Mouse (Mus musculus): Measurements from ENCODE around the gene Gm20388. TPM values are rescaled to one million over a fixed set of nuclear protein-coding genes. Genes with fewer than 3 reads are reported as not detected.
A peak's percentile ranks its signal among the peaks of the same experiment; 100 is the strongest.

The Gm20388 gene
- total RNA-seq, 2 experiments from 2014 or later = 6.8 to 7.8 TPM

GRCm38 (mm10) chr8:120179027-120179431 lies 268.4 kb downstream of the Gm20388 start:
- intact Hi-C loops (cut with DNase I) = loop anchor here (2.0 to 10.0 kb wide), 4 partner anchors 33 to 426 kb away; no protein-coding TSS in a partner anchor
- peak; percentile 87 to 91 for DNase-seq

- DNase-seq = no peak
- intact Hi-C loops (cut with DNase I) = no loop called here
These were observed 269.9 kb downstream of the Gm20388 start for GRCm38 (mm10) chr8:120180445-120180970.

- DNase-seq = no peak
- intact Hi-C loops (cut with DNase I) = no loop called here
These were observed 270.6 kb downstream of the Gm20388 start for GRCm38 (mm10) chr8:120181274-120181673.

- intact Hi-C loops (cut with DNase I) = no loop called here
These were observed 271.3 kb downstream of the Gm20388 start for GRCm38 (mm10) chr8:120181861-120182414.

DNA sequence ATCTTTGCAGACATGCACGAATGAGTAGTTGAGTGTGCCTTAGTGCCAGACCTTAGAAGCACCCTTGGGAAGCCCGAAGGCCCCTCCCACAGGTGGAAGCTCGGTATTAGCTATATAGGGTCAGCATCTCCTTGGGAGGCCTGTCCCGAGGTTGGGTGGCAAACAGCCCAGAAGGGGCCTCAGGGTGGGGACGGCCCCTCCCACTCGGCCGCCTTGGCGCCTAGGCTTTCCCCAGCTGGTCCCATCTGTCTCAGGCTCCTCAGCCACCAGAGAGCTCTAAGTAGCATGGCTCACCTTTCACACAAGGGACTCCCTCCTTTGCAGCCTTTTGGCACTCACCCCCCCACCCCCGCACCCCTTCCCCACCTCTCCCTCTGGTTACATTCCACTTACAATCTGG lies 273.7 kb downstream of the Gm20388 start:
- intact Hi-C loops (cut with DNase I) = no loop called here
- DNase-seq = peak in 1 of 2 experiments; percentile 46

More at GRCm38 (mm10) chr8:120181861-120182414, 271.3 kb downstream of the Gm20388 start:
- DNase-seq = no peak

DNA sequence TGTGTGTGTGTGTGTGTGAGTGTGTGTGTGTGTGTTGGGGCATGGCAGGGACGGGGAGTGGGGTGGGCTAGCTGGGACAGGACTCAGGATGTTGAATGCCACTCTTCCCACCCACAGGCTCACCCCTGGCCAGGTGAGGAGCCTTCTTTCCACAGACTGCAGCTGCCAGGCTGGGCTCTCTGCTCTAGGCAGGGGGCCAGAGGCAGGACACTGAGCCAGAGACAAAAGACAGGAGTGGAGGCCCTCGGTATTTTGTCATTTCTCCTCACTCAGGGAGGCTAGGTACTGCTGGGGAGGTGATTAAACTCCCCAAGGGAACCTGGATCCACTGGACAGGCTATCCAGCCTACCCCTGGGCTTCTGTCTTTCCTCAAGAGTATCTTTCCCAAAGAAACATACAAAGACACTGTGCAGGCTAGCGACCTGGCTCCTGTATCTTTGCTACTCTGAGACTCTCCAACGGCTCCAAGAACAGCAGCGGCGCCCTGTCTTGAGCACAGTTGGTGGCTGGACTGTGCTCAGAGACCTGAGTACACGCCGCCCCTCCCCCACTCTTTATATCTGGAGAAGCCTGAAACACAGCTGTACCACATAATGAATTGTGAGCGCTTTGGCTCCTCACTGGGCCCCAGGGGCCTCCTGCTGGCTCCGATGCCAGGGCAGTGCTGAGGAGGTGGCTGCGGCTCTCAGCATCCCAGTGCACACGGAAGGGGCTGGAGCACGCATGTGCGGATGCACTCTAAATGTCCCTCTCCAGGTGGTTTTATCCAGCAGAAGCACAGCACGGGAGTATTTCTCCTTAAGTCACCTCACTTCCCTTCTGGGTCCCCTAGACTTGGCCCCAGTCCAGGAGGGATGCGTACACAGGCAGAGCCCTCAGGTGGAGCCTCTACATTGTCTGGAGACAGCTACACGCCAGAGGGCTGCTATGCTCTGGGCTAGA lies 274.5 kb downstream of the Gm20388 start:
- peak in 1 of 2 experiments; percentile 58 for DNase-seq
- intact Hi-C loops (cut with DNase I) = no loop called here

DNA sequence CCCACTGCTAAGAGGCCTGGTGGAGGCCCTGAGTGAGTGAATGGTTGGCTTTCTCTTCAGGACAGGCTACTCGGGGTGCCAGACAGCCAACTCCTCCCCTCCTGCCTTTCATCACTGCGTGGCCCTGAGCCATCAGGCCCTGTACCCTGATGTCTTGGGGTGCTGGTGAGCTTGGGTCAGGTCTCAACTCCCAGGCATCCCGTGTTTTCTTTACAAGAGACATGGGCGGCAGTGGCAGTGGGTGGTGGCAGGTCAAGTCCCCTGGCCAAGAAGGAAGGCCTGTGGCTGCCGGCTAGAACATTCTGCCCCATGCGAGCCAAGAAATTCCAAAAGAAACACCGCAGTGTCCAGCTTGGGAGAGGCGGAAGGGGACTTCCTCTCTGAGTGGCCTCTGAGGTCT lies 275.8 kb downstream of the Gm20388 start:
- intact Hi-C loops (cut with DNase I) = no loop called here
- DNase-seq = peak; percentile 62 to 63

GRCm38 (mm10) chr8:120188510-120188909 lies 277.9 kb downstream of the Gm20388 start:
- peak; percentile 65 to 69 for DNase-seq
- intact Hi-C loops (cut with DNase I) = no loop called here

DNA sequence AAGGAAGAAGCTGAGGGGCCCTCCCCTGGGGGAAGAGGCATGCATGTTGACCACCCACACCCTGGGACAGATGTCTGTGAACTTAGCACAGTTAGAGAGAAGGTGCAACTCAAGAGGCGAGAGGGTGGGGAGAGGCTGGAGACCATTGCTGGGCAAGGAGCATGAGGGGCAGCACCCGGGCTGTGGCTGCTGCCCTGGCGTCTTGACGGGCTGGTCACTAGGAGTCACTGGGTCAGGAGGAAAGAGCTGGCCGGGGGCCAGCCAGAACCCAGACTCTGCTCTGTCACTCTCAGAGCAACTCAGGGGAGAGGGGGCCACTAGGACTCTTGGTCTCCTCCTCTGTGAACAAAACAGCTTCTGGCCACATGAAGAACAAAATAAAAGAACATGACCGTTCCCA lies 278.8 kb downstream of the Gm20388 start:
- no peak for DNase-seq
- intact Hi-C loops (cut with DNase I) = no loop called here

GRCm38 (mm10) chr8:120190107-120190809 lies 279.6 kb downstream of the Gm20388 start:
- no peak for DNase-seq
- intact Hi-C loops (cut with DNase I) = no loop called here

DNA sequence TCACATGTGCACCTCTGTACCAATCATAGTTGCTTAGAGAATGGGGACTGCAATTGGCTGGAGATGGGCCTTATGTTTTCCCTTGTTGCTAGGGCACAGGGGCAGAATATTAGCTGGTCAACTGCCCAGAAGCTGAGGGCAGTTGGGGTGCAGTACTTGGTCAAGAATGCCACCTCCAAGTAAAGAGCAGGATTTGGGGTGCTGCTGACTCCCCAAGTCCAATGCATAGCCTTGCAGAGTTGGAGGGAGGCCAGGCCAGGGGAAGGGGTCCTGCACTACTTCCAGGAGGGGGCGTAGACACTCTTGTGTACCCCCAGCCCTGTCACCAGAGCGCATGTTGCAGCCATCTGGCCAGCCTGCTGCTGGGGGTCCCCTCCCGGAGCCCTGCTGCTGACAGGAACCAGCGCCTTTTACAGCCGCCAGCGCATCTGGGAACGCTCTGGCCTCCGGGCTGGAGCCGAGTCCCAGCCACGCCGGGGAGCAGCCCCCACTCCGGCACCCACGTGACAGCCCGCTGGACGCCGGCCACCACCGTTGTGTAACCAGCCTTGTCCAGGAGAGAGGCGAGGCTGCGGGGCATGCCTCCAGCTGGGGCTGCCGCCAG lies 280.3 kb downstream of the Gm20388 start:
- intact Hi-C loops (cut with DNase I) = no loop called here
- peak; percentile 96 to 99 for DNase-seq

- no peak for DNase-seq
- intact Hi-C loops (cut with DNase I) = no loop called here
These were observed 281.0 kb downstream of the Gm20388 start for GRCm38 (mm10) chr8:120191633-120192032.

DNA sequence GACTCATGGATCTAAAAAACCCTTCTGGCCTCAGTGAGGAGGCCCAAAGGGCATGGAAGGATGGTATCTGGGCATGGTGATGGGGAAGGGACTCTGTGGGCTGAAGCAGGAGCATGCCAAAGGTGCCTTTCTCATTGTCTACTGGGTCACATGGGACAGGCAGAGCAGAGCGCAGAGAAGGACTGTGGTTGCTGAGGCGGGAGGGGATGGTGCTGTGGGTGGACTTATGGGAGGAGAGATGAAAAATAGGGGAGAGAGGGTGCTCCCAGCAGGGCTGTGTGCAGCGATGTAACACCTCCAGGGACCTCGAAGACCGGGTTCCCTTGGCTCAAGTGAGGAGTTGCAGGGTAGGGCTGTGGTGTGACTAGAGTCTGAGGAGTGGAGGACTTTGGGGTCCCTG lies 281.5 kb downstream of the Gm20388 start:
- DNase-seq = no peak
- intact Hi-C loops (cut with DNase I) = no loop called here

GRCm38 (mm10) chr8:120201351-120201750 lies 290.7 kb downstream of the Gm20388 start:
- DNase-seq = no peak
- intact Hi-C loops (cut with DNase I) = no loop called here

DNA sequence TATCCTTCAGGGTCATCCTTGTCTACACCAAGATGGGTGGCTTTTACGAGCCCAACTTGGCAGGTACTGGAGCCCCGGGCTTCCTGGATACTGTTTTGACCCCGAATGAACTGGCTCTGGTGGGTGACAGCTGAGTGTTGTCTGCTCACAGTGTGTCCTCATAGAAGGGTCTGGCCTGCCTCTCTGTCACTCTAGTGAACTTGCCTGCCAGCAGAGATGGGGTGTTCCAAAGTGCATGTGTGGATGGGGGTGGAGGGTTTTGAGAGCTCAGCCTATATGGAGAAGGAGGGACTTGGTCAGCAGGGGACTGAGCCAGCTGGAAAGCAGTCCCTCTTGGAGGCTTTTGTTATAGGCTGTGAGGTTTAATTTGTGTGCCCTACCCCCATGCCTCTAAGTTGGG lies 291.9 kb downstream of the Gm20388 start:
- intact Hi-C loops (cut with DNase I) = no loop called here
- DNase-seq = no peak

DNA sequence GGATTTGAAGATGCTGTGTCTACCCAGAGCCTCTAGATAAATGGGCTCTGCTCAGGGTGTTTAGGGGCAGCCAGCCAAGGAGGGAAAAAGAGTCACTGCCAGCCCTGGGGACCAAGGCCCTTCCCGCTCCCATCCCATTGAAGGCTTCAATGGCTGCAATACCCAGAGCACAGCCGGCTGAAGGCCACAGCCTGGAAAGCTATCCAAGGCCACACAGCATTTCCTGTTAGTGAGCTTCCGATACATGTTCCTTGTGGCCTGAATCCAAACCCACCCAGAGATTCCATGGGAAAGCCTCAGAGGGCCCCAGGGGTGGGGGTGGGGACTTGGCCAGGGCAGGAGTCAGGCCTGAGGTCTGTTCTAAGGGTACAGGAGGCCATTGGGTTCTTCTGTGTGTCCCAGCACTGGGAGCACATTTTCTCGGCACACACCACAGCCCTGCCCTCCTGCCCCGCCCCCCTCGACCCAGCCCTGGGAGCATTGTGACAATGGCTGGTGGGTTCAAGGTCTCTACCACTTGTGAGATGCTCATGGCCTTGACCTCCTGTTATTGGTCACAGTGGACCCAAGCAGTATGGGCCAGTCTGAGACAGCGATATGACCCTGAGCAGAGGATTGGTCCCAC lies 294.2 kb downstream of the Gm20388 start:
- peak; percentile 24 to 46 for DNase-seq
- intact Hi-C loops (cut with DNase I) = no loop called here

DNA sequence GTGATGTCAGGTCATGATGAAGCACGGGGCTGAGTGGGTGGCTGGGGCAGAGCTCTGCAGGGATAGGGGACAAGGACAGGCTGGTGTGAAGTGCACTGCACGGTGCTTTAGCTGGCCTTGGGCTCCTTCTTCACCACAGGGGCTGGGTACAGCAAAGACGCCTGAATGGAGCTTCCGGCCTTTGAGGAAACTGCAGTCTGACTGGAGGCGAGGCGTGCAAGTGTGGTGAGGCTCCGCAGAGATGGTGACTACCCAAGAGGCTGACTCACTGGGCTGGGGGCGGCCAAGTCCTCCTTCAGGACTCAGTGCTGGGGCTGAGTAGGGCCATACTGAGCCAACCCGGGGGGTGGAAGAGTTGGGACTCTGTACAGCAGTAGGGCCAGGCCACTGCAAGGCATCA lies 295.3 kb downstream of the Gm20388 start:
- DNase-seq = no peak

GRCm38 (mm10) chr8:120207364-120207763 lies 296.7 kb downstream of the Gm20388 start:
- intact Hi-C loops (cut with DNase I) = no loop called here
- DNase-seq = no peak

More for the DNA sequence above, 295.3 kb downstream of the Gm20388 start:
- intact Hi-C loops (cut with DNase I) = no loop called here

GRCm38 (mm10) chr8:120208113-120208512 lies 297.5 kb downstream of the Gm20388 start:
- no peak for DNase-seq
- intact Hi-C loops (cut with DNase I) = no loop called here

DNA sequence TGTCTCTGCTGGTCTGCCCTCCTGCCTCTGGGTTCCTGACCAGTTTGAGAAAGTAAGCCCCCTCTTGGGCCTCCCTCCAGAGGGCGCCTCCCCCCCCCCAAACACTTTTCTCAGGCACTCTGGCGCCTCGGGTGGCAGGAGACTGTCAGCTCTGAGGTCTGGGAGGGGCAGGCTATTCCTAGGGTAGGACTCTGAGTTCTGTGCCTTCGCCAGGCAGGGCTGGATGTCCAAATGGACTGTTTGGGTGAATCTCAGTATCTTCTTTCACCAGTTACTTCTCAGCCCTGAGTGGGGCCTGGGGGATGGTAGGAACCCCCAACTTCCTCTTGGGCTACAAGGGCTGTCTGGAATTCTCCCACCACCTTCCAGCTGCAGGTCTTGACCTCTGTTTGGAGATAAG lies 300.7 kb downstream of the Gm20388 start:
- DNase-seq = peak in 1 of 2 experiments; percentile 53
- intact Hi-C loops (cut with DNase I) = loop anchor here (5.0 kb wide), 2 partner anchors 34 to 56 kb away; partner anchors contain the start of gene Fam92b
